Mouse (Mus musculus) right cerebral cortex, postnatal 4 days (tissue): Measurements from ENCODE around the gene Camkmt.

Experiments used
- DNase-seq: peaks from one replicate; pipeline ENCODE4 v3.0.0-alpha.2; 2022

Gene Camkmt

GRCm38 (mm10) chr17:85177231-85177630, 86.9 kb downstream of the Camkmt start:
- DNase-seq, result no peak

GRCm38 (mm10) chr17:85180471-85181060, 90.2 kb downstream of the Camkmt start:
- no peak for DNase-seq

GRCm38 (mm10) chr17:85189227-85190127, 99.1 kb downstream of the Camkmt start:
- peak; percentile 84 for DNase-seq

GRCm38 (mm10) chr17:85190128-85190435, 99.7 kb downstream of the Camkmt start:
- DNase-seq, result no peak

- DNase-seq, result no peak
These were observed 102.9 kb downstream of the Camkmt start for GRCm38 (mm10) chr17:85193294-85193693.

GRCm38 (mm10) chr17:85198781-85199180, 108.4 kb downstream of the Camkmt start:
- no peak for DNase-seq

- no peak for DNase-seq
These were observed 109.0 kb downstream of the Camkmt start for GRCm38 (mm10) chr17:85199321-85199720.

- no peak for DNase-seq
These were observed 127.7 kb downstream of the Camkmt start for GRCm38 (mm10) chr17:85218054-85218453.

- no peak for DNase-seq
These were observed 151.8 kb downstream of the Camkmt start for GRCm38 (mm10) chr17:85242109-85242508.

- DNase-seq, result no peak
These were observed 158.6 kb downstream of the Camkmt start for GRCm38 (mm10) chr17:85248962-85249361.

GRCm38 (mm10) chr17:85249744-85250143, 159.4 kb downstream of the Camkmt start:
- DNase-seq, result no peak

GRCm38 (mm10) chr17:85256930-85257329, 166.6 kb downstream of the Camkmt start:
- no peak for DNase-seq

GRCm38 (mm10) chr17:85257348-85257747, 167.0 kb downstream of the Camkmt start:
- DNase-seq, result no peak

GRCm38 (mm10) chr17:85258703-85259341, 168.5 kb downstream of the Camkmt start:
- DNase-seq, result no peak

- DNase-seq, result no peak
These were observed 176.6 kb downstream of the Camkmt start for GRCm38 (mm10) chr17:85266831-85267422.

- DNase-seq, result no peak
These were observed 181.3 kb downstream of the Camkmt start for GRCm38 (mm10) chr17:85271466-85272175.

GRCm38 (mm10) chr17:85279720-85280119, 189.4 kb downstream of the Camkmt start:
- DNase-seq, result no peak

GRCm38 (mm10) chr17:85282447-85282846, 192.1 kb downstream of the Camkmt start:
- DNase-seq, result no peak

GRCm38 (mm10) chr17:85291154-85291553, 200.8 kb downstream of the Camkmt start:
- no peak for DNase-seq

- no peak for DNase-seq
These were observed 201.2 kb downstream of the Camkmt start for GRCm38 (mm10) chr17:85291601-85292000.

- DNase-seq, result no peak
These were observed 201.9 kb downstream of the Camkmt start for GRCm38 (mm10) chr17:85292276-85292675.

- no peak for DNase-seq
These were observed 213.3 kb downstream of the Camkmt start for GRCm38 (mm10) chr17:85303686-85304085.

- DNase-seq, result no peak
These were observed 218.2 kb downstream of the Camkmt start for GRCm38 (mm10) chr17:85308566-85308965.
